Mouse (Mus musculus): Measurements from ENCODE around the gene Gm21887. TPM values are rescaled to one million over a fixed set of nuclear protein-coding genes. Genes with fewer than 3 reads are reported as not detected.
"Not testable (repeated sequence)": the region's sequence is repeated elsewhere in the genome, so short reads cannot be mapped to it uniquely, and the experiment has no call there.

Gm21887 gene
- polyA plus RNA-seq, 1 experiment from 2014 or later: 189 TPM

- not testable (repeated sequence) for H3K9ac ChIP-seq (replicated peaks); H3K27ac ChIP-seq (replicated peaks); H3K4me3 ChIP-seq; H3K4me2 ChIP-seq (replicated peaks); H3K27me3 ChIP-seq; H3K36me3 ChIP-seq; ATAC-seq (replicated peaks); H3K9me3 ChIP-seq; H3K4me1 ChIP-seq
- 35% methylated on average over 16 of the region's 18 CpGs for WGBS
Measured at GRCm38 (mm10) chrX:170002510-170003197, 6.8 kb upstream of the Gm21887 start.

GRCm38 (mm10) chrX:170003536-170003935 lies 5.9 kb upstream of the Gm21887 start:
- not testable (repeated sequence) for H3K36me3 ChIP-seq; H3K4me1 ChIP-seq; H3K9me3 ChIP-seq; H3K4me2 ChIP-seq (replicated peaks); ATAC-seq (replicated peaks); H3K27ac ChIP-seq (replicated peaks); H3K4me3 ChIP-seq; H3K9ac ChIP-seq (replicated peaks); H3K27me3 ChIP-seq
- WGBS: 28% methylated on average over 1 of the region's 1 CpGs

- H3K4me1 ChIP-seq; H3K27me3 ChIP-seq; H3K4me3 ChIP-seq; H3K4me2 ChIP-seq (replicated peaks); H3K9ac ChIP-seq (replicated peaks); H3K9me3 ChIP-seq; ATAC-seq (replicated peaks); H3K27ac ChIP-seq (replicated peaks); H3K36me3 ChIP-seq: not testable (repeated sequence)
- WGBS: 45% methylated on average over 2 of the region's 2 CpGs
Measured at GRCm38 (mm10) chrX:170004236-170004635, 5.2 kb upstream of the Gm21887 start.

GRCm38 (mm10) chrX:170004793-170005192 lies 4.7 kb upstream of the Gm21887 start:
- H3K4me2 ChIP-seq (replicated peaks); H3K4me1 ChIP-seq; H3K36me3 ChIP-seq; H3K27ac ChIP-seq (replicated peaks); ATAC-seq (replicated peaks); H3K9ac ChIP-seq (replicated peaks); H3K27me3 ChIP-seq; H3K9me3 ChIP-seq; H3K4me3 ChIP-seq: not testable (repeated sequence)
- WGBS: 21% methylated on average over 5 of the region's 5 CpGs

- H3K36me3 ChIP-seq; H3K9me3 ChIP-seq; H3K4me2 ChIP-seq (replicated peaks); H3K9ac ChIP-seq (replicated peaks); H3K4me3 ChIP-seq; H3K4me1 ChIP-seq; H3K27me3 ChIP-seq; H3K27ac ChIP-seq (replicated peaks); ATAC-seq (replicated peaks): not testable (repeated sequence)
- WGBS: 17% methylated on average over 13 of the region's 13 CpGs
Measured at GRCm38 (mm10) chrX:170005194-170005593, 4.3 kb upstream of the Gm21887 start.

- H3K4me3 ChIP-seq; H3K4me2 ChIP-seq (replicated peaks); H3K27me3 ChIP-seq; H3K4me1 ChIP-seq; H3K9ac ChIP-seq (replicated peaks); ATAC-seq (replicated peaks); H3K36me3 ChIP-seq; H3K27ac ChIP-seq (replicated peaks): not testable (repeated sequence)
- 54% methylated on average over 1 of the region's 1 CpGs for WGBS
- H3K9me3 ChIP-seq: peaks cover 10% of the 10 kb centered on the region
Measured at GRCm38 (mm10) chrX:170005695-170006297, 3.7 kb upstream of the Gm21887 start.

GRCm38 (mm10) chrX:170006694-170007247 lies 2.7 kb upstream of the Gm21887 start:
- H3K9ac ChIP-seq (replicated peaks); H3K27ac ChIP-seq (replicated peaks); H3K4me1 ChIP-seq; H3K4me2 ChIP-seq (replicated peaks); H3K27me3 ChIP-seq; H3K36me3 ChIP-seq; ATAC-seq (replicated peaks); H3K4me3 ChIP-seq: not testable (repeated sequence)
- H3K9me3 ChIP-seq: peaks cover 15% of the 10 kb centered on the region
- 44% methylated on average over 3 of the region's 3 CpGs for WGBS

GRCm38 (mm10) chrX:170007375-170008178 lies 1.9 kb upstream of the Gm21887 start:
- peaks cover 15% of the 10 kb centered on the region for H3K9me3 ChIP-seq
- not testable (repeated sequence) for H3K4me1 ChIP-seq; H3K4me3 ChIP-seq; H3K27me3 ChIP-seq; H3K9ac ChIP-seq (replicated peaks); H3K4me2 ChIP-seq (replicated peaks); H3K27ac ChIP-seq (replicated peaks); H3K36me3 ChIP-seq; ATAC-seq (replicated peaks)
- 53% methylated on average over 2 of the region's 2 CpGs for WGBS

GRCm38 (mm10) chrX:170008179-170008467 lies 1.3 kb upstream of the Gm21887 start:
- H3K27me3 ChIP-seq; H3K27ac ChIP-seq (replicated peaks); H3K36me3 ChIP-seq; H3K4me3 ChIP-seq; H3K4me2 ChIP-seq (replicated peaks); H3K4me1 ChIP-seq; H3K9ac ChIP-seq (replicated peaks); ATAC-seq (replicated peaks): not testable (repeated sequence)
- H3K9me3 ChIP-seq: peaks cover 15% of the 10 kb centered on the region

GRCm38 (mm10) chrX:170008584-170008983 lies 875 bp upstream of the Gm21887 start:
- not testable (repeated sequence) for H3K9ac ChIP-seq (replicated peaks); H3K27ac ChIP-seq (replicated peaks); H3K36me3 ChIP-seq; ATAC-seq (replicated peaks); H3K4me2 ChIP-seq (replicated peaks); H3K4me1 ChIP-seq; H3K27me3 ChIP-seq; H3K4me3 ChIP-seq
- WGBS: 29% methylated on average over 3 of the region's 3 CpGs
- peaks cover 15% of the 10 kb centered on the region for H3K9me3 ChIP-seq

- not testable (repeated sequence) for H3K4me2 ChIP-seq (replicated peaks)
- Histone ChIP-seq H3K27ac (replicated peaks) (peak overlapping the region; percentile 74), H3K4me3 (peak overlapping the region; percentile 44)
Measured at GRCm38 (mm10) chrX:170009801-170010221, 352 bp downstream of the Gm21887 start.

More at GRCm38 (mm10) chrX:170009801-170010221, 352 bp downstream of the Gm21887 start:
- H3K9ac ChIP-seq (replicated peaks): peak overlapping the region; percentile 29
- 57% methylated on average over 25 of the region's 25 CpGs for WGBS
- not testable (repeated sequence) for H3K27me3 ChIP-seq, H3K4me1 ChIP-seq, H3K36me3 ChIP-seq
- peaks cover 13% of the 10 kb centered on the region for H3K9me3 ChIP-seq
- peak; percentile 98 for ATAC-seq (replicated peaks)
